Mouse (Mus musculus) c-Kit-positive CD71-negative TER-119-negative erythroid progenitor cells, embryonic 14.5 days (primary cell): ENCODE measurements at regions not wholly inside any gene's neighbourhood (a gene's known extent, or its start where the extent isn't known, plus 50 kb on each side); places are given as distances from the start of the nearest gene placed in this dataset.

Source experiments
- DNase-seq: peaks from one replicate; pipeline ENCODE4 v3.0.0-alpha.2; 2013; ENCODE audit warnings: low read depth

DNA sequence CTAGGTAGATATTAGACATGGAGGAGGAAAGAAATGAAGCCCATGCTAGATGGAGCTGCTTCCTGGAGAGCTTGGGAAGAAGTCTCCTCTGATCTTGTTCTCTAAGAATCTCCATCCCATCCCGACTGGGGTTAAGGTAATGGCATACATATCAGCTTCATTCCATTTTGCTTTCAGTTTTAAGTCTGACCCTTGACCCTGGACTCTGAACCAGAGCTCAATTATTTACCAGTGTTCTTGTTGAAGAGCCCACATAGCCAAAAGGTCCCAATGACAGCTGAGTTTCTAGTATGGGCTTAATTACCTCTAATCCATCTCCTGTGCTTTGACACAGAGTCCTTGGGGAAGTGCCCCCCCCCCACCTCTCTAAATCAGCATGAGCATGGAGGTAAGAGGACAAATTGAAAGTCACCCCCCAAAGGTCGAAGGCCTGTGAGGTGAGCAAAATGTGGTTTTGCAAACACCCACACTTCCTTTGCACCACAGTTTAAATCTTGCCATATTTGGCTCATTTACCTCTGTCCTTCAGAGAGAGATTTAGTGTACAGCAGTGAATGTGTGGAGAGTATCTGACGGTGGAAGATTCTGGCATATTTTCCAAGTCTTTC lies 371.5 kb downstream of the Ets1 start:
- DNase-seq, result no peak

DNA sequence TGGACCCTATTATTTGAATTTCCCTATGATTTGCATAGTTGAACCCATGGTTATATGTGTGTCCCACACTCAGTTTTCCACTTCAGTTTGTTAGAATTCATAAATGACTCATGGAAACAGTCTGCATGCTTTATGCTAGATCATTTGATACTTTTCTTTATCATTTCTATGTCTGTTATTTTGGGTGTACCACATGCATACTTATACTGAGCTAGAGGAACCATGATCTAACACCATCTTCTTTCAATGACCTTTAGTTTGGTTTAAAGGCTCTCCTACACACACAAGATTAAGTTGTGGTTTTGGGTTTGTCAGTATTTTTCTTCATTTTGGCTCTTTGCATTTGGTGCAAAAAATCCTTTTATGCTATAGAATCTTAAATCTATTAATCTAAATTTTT lies 375.2 kb downstream of the Ets1 start:
- no peak for DNase-seq

DNA sequence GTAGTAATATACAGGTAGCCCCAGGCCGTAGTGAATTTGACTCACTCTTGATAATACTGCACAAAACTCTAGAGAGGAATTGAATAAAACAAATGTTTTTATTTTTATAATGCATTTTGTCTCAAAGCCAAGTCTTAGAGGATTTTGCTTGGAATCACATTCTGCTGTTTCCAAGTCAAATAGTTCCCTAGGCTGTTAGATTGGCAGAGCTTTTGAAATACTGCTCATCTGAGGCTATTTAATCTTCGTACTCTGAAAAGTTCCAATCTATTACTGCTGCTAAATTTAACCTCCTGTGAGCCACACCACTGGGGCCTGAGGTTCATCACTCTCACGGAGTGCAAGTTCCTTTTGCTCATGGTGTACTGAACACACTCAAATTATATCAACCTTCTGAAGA lies 399.4 kb downstream of the Ets1 start:
- no peak for DNase-seq

DNA sequence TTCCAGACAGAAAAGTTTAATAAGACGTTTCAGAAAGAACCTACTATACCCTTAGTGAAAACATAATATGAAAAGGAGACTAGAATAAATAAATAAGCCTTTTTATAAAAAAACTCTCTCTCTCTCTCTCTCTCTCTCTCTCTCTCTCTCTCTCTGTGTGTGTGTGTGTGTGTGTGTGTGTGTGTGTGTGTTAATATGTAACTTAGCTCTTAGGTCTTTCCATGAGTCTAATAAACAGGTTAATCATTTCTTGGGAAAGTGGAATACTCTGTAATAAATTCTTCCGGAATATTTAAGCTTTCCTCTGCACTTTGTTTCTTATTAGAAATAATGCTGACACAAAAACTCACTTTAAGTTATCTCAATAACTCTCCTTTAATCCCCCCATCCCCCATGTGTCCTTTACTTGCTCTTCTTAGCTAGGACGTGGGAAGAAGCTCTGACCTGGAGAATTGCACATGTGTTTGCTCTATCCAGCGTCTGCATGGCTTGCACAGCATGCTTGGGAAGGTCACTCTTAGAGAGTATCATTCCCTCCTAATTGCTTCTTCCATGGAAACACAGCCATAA lies 403.3 kb downstream of the Ets1 start:
- no peak for DNase-seq

DNA sequence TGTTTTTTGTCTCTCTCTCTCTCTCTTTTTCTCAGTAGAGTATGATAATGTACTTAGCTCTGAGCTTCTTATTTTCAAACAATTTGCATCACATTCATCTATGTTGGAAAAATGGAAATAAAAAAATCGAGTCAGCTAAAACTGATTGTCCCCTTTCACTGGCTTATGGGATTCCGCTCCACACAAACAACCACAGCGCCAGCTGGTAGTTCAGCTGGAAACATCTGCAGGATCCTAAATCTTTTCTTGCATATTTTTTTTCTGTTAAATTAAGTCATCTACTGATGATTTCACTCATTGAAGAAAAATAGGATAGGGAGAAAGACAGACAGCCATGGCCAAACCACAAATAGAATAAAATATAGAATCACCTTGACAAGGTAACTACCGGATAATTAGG lies 414.8 kb downstream of the Ets1 start:
- no peak for DNase-seq

DNA sequence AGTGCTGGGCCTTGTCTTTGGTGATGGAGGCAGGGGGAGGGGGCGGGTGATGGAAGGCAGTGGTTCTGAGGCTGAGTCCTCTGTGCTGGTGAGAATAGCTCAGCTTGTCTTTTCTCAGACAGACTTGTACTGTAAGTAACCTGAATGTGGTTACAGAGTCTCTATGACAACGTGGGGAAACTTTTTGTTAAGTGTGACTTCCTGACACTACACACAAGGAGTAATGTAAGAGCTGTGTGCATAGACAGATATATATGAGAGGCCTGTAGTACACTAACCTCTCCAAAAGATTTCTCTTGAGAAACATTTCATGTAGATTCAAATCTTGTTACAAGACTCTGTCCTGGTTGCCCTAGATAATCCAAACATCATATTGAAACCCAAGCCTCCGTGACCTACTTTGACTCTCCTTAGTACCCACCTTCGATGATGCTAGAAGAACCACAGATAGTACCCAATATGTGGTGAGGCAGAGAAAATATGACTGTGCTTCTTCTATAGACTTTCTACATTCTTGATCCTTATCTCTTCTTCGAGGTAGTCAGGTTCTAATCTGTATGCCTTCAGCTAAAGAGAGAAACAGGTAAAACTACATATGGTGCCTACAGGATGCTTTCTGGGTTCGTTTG lies 424.7 kb downstream of the Ets1 start:
- no peak for DNase-seq

DNA sequence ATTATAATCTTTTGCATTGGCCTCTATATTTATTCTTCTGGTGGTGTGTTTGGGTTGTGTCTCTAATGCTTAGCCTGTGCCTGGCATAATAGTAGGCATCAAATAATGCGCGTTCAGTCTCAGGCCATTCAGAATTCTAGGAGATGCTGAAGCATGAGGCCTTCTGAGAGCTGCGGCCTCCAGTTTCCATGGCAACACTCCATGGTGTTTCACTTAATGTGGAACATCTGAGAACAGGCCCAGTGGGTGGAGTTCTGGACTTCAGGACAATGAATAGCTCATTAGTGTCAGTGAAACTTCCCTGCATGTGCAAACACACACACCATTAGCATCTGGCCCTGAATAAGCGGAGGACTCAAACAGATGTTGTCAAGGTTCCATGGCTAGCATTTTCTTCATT lies 426.5 kb downstream of the Ets1 start:
- no peak for DNase-seq

DNA sequence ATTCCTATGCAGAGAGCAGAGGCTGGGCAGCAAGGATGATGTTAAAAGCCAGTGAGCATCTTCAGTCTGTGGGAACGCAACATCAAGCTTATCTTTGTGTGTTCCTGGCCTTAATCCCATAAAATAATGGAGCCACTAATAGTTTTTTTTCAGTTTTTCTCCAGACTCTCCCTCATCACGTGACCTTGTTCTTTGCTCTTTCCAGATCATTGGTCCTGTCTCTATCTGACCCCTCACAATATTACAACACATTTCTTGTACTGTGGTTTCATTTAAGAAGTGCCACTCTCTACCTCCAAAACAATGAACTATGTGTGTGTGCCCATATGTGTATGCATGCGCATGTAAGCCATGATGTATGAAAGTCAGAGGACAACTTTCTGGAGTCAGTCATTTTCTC lies 429.3 kb downstream of the Ets1 start:
- no peak for DNase-seq

DNA sequence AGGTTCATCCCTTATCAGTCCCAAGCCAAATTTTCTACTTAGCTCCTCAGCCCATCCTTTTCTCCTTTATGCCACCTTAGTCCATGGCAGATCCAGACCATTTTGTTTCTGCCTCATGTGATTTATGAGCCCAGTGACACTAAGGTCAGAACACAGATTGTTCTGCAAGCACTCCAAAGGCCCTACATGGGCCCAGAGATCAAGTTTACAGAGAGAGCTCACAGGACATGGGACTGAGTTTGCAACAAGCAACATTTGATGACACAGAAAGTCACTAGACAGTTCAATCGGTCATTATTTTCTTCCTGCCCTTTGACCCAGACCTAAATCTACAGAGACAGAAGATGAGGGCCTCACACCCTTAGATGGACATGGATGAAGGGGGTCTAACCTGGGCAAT lies 431.5 kb downstream of the Ets1 start:
- DNase-seq, result no peak

DNA sequence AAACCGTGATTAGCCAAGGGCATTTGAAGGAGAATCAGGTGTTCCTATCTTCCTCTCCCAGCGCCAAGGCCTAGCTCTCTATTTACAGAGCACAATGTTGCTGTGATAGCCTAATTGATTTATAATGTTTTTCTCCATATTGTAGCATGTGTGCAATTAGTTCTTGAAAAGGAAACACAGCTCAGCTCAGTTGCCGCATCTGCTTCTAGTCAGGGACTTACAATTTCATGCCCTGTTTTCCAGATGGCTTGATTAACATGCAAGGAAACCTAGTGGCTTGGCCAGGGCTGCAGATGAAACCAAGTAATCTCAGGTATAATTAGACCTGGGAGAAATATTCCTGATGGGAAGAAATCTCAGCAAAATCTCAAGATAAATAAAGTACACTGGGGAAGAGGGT lies 434.1 kb downstream of the Ets1 start:
- DNase-seq, result no peak

DNA sequence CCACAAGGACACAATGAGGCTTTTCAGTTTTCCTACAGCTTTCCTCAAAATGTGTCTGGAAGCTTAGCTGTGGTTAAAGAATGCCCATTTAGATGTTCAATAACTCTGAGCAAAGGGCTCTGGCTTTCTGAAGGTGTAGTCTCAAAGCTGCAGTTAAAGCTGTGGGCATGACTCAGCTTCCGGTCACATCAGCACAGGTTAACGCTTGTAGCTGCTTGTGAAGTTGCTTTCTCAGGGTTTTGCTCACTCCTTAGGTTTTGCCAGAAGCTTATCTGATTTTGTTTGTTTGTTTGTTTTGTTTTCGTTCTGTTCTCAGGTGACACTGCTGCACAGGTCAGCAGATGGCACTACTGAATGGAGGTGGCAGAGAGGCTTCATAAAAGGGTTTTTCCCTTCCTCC lies 444.2 kb downstream of the Ets1 start:
- DNase-seq, result no peak

DNA sequence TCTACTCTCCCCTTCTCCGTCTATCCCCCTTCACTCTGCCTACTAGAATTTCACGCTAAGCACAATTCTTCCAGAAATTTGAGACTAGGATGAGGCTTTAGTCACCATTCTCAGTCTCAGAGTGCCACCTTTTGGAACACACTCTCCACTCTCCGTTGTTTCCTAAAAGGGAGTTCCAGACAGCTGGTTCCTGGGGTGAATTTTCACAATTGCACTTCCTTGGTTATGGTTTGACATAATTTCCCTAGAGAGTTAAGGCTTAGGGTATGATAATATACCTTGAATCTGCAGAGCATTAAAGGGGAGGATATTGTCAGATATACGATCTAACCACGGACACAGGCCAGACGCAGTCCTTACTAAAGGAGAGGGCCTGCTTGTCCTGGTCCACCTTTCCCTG lies 444.8 kb downstream of the Ets1 start:
- no peak for DNase-seq

DNA sequence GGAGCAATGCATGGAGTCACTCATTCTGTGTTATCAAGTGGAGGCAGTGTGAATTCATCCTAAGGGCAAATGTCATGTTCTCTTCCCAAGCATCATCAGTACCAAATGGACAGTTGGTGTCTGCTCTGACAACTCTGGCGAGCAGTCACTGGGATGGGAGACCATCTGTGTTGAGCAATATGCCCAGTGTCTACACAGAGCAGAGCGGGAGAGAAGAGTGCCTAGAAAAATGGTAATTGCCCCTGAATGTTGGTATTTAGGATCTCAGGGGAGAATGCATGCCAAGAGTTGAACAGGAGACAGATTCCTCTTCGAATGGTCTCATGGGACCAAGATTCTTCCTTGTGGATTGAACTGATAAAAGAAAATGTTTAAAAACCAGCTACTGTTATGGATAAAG lies 454.0 kb downstream of the Ets1 start:
- DNase-seq, result no peak

DNA sequence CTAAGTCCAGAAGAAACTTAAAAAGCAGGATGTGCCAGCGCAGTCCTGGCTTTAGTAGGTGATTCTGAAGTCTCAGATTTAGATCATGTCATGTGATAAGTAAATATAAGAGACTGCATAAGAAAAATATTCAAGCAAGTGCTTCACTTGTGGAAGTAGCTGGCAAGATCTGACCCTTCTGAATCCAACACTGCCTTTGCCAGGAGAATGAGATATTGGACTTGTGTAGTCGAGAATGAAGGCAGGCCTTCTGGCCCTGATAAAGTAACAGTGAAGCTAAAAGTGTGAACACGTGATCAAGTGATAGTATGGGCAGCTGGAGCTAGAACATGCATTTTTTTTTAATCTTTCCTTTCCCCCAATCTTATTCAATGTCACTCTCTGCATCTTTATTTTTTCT lies 455.6 kb downstream of the Ets1 start:
- DNase-seq, result no peak

DNA sequence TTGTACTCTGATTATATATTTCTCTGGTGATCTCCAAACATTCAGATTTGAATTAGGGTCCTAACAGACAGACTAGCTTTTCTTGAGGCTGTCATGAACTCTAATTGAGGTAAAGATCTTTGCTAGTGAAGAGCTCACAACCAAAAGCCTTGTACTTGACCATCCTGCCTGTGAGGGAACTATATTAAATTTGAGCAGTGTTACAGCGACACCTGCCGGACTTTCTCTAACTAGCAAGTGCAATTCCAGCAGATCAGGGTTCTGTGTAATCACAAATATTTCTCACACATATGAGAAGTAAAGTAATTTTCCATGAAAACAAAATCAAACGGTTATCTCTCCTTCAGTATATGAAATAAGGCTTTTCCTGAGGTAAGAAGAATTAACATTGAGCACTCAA lies 459.6 kb downstream of the Ets1 start:
- DNase-seq, result peak; percentile 42

DNA sequence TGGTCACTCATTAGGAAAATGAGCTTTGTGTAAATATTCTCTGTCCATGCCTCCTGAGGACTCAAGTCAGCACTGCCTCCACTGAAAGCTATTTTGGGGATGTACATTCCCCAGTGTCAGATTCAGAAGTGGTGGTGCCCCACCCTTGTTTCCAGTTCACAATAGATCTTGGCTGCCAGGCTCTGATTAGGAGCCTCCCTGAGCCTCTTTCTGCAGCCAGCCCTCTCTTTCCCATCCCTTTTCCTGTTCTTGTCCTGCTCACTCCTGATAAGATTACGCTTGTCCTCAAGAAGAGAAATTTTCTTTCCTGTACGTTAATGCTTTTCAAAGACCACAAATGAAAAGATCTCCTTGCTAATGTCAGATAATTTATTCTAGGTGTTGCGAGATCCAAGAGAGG lies 465.2 kb downstream of the Ets1 start:
- DNase-seq, result no peak

DNA sequence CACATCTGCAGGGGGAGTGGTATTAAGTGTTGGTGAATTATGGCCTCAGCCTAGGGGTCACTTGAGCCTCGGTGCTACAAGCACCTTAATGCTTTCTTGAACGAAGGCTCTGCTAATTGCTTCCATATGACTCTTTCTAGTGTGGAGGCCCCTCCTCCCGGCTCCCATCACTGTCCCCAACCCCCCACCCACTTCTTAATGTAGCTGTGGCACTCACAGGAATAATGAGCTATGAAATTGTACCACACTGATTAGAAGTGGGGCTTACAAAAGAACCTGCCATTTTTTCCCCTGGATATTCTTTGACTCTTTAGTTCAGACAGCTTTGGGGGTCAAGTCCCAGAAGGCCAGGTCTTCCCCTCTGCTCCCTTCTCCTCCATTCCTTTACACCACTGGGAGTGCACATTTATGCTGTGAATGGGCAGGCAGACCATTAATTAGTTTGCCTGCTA lies 468.6 kb downstream of the Ets1 start:
- DNase-seq, result no peak

DNA sequence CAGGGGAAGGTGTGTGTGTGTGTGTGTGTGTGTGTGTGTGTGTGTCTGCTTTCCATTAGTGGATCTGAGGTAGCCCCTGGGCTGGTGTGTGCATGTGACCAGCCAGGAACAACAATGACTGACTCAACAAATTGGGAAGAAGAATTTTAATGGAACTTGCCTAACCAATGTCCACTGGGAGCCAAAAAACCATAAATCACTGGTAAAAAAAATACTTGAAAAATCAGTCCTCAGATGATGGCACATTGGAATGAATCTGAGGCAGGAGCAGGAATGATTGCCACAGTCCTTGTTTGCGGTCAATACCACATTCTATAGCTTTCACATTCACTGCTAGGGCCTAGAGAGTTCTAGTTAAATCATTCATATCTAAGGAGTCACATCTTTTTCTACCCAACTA lies 487.8 kb downstream of the Ets1 start:
- no peak for DNase-seq

DNA sequence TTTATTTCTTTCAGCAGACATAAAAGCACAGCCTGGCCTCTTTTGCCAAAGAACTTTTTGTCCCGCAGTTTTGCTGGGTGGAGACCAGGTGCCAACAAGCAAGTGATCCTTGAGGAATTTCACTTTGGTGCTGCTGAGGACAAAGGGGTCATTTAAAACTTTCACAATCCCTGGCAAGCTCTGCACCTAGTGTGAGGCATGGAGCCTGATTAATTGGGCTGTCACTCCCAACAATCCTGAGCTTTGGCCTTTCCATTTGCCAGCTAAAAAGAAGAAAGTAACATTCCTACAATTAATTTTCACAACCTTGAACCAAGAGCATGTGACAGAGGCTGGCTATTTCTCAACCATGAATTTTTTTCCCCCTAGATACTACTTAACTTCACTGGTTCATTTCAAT lies 516.2 kb downstream of the Ets1 start:
- DNase-seq, result no peak

DNA sequence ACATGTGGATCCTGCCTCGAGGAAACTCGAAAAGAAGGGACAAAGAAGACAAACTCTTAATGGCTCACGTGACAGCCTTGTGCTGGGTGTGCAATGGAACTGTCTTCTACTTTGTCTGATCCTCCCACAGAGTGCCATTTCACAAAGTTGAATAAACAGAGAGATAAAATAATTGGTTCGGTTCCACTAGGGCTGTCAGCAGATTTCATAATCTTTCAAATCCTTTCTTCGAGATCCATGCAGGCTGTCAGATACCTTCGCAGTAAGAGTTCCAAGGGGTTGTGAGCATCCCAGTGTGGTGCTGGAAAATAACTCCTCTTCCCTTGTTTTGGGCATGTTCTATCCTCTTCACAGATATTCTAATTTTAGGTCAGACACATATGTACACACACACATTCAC lies 532.1 kb downstream of the Ets1 start:
- no peak for DNase-seq

DNA sequence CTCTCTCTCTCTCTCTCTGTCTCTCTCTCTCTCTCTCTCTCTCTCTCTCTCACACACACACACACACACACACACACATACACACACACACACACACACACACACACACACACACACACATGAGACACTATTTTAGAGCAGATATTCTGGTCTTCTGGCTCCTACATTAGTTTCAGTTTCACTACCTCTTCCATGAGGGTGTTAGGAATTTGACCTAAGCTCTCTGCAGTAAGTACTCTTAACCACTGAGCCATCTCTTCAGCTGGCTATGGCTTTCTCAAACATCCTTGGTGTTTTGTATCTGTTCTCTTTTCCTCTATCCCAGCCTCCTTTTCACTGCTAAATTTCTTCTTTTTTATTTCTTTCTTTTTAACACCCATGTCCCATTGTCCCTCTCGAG lies 533.1 kb downstream of the Ets1 start:
- peak; percentile 1 for DNase-seq

DNA sequence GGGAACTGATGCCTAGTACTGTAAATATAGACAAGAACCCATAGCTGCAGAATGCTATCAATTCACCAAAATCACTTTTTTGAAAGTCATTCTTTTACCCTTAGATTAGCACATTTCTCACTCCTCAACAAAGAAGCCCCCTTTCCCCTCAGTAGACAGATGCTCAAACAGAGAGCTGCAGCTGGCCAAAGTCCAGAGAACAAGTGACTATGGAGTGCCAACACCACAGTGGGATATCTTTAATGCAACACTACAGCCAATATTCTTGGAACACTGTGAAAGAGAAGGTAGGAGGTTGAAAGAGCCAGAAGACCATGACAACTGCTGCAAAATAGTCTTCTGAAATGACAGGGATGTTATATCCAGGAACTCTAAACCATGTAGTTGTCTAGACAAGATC lies 544.0 kb downstream of the Ets1 start:
- DNase-seq, result no peak

DNA sequence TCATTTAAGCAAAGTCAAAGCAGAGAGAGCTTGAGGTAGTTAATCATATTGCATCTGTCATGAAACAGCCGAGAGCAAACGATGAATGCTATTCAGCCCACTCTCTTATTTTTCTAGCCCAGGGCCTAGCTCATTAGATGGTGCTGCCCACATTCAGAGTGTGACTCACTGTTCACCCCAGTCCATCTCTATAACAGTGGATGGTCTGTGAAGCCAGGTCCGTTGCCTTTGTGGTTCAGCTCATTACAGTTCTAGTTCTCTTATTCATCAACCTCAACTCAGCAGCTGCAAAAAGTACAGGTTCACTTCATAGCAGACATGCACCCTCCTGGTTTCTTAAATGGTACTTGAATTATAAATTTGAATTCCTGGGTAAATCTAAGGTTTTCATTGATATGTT lies 551.2 kb downstream of the Ets1 start:
- no peak for DNase-seq

DNA sequence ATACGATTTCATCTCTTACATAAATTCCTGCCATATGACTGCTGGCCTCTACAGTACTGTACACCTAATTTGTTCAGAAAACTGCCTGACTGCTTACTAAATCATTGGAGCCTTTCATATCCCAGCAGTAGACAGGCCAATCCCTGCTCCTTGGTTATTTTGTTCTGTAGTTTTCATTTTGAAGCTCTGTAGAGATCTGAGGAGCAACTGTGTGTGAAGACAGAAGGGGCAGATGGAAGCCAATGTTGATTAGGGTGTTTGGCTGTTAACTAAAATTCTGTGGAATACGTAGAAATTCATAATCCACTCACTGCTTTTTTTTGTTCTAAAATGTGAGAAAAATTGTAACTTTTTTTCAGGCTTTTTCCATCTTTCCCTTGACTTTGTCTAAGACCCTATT lies 573.1 kb downstream of the Ets1 start:
- DNase-seq, result no peak
